Mouse (Mus musculus) monocyte, adult 2 months (primary cell): ENCODE results near the gene Gabarap.
"Not testable (repeated sequence)": the region's sequence is repeated elsewhere in the genome, so short reads cannot be mapped to it uniquely, and the experiment has no call there.

Source experiments
- DNase-seq, 2 experiments: peaks; one replicate each; pipeline ENCODE4 v3.0.0; 2022; ENCODE audit warnings: low spot score in 2 of 2, low read depth in 1 of 2

The Gabarap gene

DNA sequence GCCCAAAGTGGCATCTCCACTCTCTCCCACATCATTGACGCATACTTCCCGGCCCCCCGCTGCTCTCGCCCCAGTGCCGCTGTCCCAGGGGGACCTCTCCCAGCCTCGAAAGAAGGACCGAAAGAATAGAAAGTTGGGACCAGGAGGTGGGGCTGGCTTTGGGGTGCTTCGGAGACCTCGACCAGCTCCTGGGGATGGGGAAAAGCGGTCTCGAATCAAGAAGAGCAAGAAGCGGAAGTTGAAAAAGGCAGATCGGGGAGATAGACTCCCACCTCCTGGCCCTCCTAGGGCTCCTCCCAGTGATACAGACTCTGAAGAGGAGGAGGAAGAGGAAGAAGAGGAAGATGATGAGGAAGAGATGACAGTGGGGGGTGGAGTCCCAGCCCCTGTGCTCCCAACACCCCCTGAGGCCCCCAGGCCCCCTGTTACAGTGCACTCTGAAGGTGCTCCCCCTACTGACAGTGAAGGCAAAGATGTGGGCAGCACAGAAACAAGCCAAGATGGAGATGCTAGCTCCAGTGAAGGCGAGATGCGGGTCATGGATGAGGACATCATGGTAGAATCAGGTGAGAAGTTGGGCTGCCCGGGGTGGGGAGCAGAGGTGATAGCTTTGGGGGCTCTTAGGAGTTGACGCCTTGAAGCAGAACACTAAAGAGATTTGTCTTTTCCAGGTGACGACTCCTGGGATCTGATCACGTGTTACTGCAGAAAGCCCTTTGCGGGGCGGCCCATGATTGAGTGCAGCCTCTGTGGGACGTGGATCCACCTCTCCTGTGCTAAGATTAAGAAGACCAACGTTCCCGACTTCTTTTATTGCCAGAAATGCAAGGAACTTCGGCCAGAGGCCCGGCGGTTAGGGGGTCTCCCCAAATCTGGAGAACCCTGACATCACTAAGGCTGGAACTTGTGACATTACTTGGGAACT lies 7.9 kb downstream of the Gabarap start:
- DNase-seq = no peak

DNA sequence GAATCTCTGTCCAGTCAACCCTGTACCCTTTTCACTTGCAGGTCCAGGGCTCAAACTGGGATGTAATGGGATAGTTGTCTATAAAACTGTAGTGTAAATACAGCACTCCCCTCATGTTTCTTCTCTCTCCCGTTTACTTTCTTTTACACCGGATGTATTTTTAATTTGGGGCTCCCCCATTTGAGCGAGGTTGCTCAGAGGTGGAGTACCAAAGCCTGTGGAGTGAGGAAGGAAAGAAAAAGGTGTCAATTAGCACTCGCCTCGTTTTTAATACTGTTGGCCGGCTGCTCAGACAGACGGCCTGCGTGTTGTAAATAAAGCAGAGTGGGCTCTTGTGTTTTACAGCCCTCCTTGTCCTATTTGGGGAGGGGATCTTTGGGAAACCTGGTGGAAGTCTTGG lies 8.7 kb downstream of the Gabarap start:
- DNase-seq = no peak

DNA sequence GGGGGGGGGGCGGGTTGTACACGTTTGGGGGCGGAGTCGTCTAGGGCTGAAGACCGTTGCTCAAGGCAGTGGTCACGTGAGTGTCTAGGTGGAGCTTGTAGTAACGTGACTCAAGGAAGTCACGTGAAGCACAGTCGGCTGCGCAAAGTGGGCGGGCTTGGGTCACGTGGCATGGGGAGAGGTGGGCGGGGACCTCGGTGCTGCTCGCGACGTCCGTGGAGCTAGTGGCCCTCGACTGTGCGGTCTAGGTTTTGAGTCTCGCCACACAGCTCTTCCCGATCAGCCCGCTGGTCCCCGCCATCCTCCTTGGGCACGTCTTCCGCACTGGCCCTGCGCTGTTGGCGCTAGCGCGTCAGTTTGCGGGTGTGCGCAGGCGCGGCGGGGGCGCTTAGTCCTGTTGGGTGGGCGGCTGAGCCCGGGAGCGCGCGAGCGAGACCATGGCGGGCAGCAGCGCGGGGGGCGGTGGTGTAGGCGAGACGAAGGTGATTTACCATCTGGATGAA lies 9.5 kb downstream of the Gabarap start, which contains the start of gene Dvl2:
Dvl2 (plus strand) TSS at position 200 of the 503 bp plus-strand sequence.
- DNase-seq = peak; percentile 72 to 80

DNA sequence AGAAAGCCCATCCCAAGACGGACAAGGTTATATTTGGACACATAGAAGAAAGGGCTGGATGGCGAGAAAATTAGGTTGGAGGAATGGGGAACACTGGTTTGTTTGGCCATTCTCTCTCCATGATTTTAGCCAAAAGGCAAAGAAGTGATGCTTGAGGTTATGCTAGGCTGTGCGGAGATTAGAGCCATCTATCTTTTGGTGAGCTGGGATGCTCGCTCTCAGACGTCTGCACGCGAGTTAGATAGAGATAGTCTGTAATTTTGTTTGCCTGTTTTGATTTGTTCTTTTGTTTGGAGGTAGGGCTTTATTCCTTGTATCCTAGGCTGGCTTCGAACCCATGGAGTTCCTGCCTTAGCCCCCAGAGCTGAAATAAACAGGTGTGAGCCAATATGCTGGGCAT lies 10.2 kb downstream of the Gabarap start:
- no peak for DNase-seq

DNA sequence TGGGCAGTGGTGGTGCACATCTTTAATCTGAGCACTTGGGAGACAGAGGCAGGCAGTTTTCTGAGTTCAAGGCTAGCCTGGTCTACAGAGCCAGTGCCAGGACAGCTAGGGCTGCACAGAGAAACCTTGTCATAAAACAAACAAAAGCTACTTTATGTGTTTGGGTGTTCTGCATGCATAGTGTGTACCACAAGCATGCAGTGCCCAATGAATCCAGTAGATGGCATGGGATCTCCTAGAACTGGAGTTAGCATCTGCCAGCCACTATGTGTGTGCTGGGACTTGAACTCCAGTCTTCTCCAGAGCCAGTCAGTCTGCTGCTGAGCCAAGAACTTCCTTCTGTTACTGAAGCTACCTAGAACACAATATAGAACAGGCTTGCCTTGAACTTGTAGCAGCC lies 10.9 kb downstream of the Gabarap start:
- DNase-seq = peak in 1 of 2 experiments; percentile 43

DNA sequence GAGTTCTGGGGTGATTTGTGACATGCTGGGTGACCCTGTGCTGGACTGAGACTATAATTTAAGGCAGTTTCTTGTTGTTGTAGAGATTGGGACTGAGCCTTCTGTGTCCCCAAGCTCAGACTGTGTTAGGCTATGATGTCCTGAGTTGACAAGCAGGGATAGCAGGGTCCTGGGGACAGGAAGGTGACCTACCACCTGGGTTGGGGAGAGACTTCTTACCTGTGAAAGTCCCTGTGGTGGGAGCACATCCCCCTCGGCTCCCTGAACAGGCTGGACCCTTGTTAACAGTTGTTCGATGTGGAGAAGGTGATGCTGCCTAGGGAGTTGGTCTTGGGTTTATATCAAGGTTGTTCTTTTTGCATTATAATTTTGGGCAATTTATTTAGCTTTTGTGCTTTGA lies 11.5 kb downstream of the Gabarap start:
- no peak for DNase-seq

DNA sequence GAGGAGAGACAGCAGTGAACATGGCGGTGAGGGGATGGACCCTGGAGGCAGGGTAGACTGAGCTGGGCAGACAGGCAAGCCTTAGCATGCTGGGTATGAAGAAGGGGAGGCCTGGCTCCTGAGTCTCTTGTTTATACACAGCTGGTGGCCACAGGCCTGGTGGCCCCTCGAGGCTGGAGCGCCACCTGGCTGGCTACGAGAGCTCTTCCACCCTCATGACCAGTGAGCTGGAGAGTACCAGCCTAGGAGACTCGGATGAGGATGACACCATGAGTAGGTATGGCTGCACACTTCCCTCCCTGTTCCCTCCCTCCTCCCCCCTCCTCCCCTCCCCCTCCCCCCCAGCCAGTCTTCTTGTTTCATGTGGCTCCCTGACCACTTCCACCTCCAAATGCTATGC lies 14.6 kb downstream of the Gabarap start:
- DNase-seq = no peak

DNA sequence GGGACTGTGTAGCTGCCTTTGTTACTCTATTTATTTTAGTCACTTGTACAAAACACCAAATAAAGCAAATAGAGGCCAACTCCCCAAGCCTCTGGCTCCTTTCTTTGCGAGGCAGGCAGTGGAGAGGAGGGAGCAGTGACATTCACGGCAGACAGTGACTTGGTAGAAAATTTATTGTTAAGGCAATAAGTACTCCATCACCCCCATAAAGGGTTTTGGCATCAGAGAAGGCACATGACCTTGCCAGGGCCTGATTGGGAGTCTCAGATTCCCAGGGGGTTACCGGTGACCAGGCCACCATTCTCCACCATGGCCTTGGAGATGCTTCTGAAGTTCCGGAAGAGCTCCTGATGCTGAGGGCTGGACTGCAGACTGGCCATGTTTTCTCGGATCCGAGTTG lies 19.1 kb downstream of the Gabarap start:
- DNase-seq = no peak

DNA sequence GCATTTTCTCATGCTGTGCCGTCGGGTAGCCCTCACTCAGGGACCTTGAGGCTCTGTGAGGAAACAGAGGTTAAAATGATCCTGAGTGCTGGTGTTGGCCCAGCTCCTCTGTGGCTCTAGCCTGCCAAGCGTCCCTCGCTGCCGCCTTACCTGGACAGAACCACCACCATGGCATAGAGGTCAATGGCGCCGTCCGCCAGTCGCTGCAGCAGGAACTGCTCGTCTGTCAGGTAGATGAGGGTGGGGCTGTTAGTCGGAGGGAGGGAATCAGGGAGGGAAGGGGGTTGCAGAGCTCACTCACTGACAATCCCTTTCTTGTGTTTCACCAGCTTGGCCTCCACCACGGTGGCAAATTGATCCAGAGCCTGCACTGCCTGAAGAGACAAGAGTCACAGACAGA lies 19.6 kb downstream of the Gabarap start:
- DNase-seq = no peak

DNA sequence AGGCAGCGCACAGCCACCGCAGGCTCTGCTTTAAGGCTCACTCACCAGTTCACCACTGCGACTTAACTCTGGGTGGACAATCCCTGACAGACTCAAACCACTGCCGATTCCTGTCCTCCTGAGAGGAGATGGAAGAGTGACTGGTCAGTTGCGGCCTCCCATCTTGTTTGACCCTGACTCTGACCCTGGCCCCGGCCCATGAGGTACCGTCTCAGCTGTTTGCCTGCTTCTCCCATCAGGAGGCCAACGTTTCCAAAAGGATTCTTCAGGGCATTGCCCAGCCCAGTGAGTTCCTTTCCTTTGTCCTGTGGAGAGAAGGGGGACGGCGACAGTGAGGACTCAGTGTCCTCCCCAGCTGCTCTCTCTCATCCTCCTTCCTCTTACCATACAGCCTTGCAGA lies 20.0 kb downstream of the Gabarap start:
- DNase-seq = no peak

DNA sequence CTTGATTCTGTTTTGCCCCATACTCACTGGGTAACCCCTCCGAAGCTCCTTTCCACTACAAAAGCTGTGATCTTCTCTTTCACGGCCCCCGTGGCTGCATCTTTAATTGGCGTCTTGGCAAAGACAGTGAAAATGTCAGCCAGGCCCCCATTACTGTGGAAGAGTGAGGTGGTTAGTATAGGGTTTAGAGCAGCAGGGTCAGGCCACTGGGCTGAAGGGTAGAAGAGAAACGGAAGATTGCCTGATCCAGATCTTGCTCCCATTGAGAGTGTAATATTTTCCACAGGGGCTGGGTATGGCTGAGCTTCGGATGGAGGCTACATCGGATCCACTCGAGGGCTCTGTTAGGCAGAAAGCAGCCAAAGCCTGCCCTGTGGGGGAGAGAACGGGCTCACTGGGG lies 22.0 kb downstream of the Gabarap start:
- DNase-seq = no peak

DNA sequence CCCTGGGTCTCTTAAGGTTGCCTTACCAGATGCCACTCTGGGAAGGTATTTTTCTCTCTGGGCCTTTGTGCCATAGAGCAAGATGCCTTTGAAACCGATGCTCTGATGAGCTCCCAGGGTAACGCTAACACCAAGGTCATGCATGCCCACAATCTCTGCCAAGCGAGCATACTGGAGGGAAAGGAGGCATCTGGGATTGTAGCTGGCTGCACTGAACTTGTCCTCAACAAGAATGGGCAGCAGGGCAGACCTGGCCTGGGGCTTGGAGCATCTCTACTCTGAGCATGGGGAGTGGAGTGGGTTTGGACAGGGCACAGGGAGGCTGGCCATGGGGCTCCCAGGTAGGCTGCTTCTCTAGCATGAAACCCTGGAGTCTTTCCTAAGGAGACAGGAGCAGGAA lies 22.5 kb downstream of the Gabarap start:
- no peak for DNase-seq

DNA sequence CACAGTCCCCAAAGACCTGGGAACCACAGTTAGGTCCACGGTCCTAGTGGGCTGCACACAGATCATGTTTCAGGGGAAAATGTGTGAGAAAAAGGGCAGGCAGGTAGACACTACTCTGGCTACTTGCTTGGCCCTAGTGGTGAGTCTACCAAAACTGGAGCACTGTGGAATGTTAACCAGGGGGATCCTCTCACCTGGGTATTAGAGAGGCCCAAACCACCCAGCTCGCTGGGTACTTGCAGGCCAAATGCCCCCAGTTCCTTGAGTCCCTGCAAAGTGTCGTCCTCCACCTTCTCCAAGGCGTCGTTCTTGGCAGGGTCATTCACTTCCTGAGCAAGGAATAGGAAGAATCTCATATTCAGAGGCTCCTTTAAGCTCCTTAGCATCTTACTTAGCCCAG lies 23.1 kb downstream of the Gabarap start:
- DNase-seq = no peak

DNA sequence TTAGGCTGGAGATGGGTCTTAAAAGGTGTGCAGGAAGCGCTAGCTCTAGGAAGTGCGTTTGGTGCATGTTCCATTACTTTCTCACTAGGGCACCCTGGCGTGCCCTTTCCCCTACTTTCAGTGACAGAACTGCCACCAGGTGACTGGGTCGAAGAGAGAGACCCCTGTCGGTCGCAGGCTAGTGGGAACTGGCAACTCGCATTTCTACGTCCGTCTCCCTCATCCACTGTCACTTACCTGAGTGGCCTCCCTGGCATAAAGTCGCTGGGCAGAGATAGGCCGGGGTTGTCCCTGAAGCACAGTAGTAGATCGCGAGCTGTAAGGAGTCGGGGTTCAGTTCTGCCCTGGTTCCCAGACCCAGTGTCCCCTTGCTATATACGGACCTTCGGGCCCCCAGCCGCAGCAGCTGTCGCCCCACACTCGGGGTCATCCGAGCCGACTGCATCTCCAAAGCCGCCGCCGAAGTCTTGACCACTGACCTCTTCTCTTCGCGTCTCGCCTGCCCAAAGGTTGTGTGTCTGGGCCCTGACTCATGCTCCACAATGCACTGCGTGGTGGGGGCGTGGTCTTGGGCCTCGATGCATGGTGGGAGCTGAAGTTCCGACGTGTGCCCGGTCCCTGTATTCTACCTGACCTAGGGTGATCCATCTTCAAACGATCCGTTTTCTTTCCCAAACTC lies 24.1 kb downstream of the Gabarap start, which contains the start of gene Acadvl:
Acadvl (minus strand) TSS at position 532 of the 679 bp plus-strand sequence.
- DNase-seq = peak; percentile 52 to 65

DNA sequence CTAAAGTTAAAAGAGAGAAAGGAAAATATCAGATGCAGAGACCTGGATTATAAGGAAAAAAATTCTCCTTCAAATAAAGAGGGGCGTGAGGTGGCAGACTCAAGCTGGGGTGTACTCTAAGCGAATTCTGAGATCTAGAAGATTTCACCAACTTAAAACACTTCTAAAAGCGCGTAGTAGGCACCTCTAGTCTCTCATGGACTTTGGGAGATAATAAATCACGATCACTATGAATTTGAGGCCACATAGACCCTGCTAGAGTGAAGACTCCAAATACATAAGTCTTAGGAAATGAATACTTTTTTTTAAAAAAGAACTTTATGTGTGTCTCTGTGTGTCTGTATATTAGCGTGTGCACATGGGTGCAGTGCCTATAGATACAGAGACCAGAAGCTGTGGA lies 24.7 kb downstream of the Gabarap start:
- DNase-seq = no peak

DNA sequence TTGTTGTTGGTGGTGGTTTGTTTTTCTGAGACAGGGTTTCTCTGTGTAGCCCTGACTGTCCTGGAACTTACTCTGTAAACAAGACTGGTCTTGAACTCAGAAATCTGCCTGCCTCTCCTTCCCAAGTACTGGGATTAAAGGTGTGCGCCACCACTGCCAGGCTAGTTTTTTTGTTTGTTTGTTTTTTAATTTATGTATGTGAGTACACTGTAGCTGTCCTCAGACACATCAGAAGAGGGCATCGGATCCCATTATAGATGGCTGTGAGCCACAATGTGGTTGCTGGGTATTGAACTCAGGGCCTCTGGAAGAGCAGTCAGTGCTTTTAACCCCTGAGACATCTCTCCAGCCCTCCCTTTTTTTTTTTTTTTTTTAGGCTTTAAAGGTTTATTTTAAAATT lies 25.2 kb downstream of the Gabarap start:
- DNase-seq = not testable (repeated sequence)

DNA sequence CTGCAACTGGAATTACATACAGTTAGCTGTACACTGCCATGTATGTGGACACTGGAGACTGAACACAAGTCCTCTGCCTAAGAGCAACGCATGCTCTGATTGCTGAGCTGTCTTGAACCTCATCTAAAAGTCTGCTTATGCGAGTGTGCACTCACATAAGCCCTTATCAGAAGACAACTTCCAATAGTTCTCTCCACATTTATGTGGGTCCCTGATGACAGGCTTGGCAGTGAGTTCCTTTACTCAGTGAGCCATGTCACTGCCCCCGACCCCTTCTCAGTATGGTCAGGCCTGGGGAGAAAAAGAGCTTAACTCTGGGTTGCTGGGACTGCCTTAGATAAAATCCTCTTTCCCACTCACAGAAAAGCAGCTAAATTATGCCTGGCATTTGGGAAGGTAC lies 25.7 kb downstream of the Gabarap start, which contains the start of gene Dlg4:
Dlg4 (plus strand) TSS at position 274 of the 400 bp plus-strand sequence.
- DNase-seq = no peak

DNA sequence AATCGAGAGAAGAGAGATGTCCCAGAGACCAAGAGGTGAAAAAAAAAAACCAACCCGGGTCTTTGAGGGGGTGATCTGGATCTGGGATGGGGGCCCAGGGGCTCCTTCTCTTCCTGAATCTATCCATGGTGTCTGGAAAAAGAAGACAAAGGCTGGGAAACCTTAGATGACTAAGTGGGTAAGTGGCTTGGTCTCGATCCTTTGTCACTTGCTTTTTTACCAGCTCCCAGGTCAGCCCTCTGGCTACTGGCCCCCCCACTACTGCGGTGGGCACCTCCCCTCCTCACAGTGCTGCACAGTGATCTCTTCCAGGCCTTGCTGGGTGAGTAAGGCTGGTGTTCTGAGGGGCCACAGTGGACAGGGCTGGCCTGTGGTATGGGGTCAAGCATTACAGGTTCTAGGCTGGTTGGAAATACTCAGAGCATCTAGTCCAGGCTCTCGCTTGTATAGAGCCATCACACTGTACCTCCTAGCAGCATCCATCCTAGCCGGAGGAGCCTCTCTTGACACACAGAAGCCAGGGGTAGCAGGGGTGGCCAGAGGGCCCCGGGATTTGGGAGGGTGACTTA lies 26.3 kb downstream of the Gabarap start:
- no peak for DNase-seq

DNA sequence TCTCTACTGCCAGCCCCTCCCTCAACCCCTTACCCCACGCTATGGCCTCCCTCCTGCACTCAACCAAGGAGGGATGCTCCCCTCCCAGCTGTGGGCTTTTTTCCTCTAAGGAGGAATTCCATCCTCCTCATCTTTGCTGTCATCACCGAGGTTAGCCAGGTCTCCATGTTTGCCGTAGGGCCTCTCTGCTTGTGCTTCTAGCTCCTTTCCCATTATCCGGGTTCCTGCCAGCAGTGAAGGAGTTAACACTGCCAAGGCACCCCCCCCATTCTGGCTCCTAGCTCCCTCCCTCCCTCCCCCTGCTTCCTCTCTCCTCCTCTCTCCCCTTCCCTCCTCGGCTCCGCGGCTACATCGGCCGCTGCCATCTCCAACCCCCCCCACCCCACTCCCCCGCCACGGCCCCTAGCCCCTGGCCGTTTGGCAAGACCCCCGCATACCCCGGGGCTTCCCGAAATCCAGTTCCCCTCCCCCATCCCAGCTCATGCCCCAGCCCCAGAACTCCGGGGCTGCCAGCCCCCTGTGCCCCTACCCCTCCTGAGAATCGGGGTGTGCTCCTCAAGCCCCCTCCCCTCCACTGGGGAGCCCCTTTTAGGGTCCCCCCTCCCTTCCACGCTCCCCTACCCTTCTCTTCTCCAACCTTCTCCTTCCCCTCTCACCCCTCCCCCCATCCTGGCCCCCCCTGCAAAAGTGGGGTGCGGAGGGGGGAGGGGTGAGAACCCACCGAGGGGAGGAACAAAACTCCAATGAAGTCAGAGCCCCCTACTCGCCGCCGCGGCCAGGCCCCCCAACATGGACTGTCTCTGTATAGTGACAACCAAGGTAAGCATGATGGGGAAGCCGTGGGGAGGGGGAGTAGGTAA lies 27.4 kb downstream of the Gabarap start:
- no peak for DNase-seq

DNA sequence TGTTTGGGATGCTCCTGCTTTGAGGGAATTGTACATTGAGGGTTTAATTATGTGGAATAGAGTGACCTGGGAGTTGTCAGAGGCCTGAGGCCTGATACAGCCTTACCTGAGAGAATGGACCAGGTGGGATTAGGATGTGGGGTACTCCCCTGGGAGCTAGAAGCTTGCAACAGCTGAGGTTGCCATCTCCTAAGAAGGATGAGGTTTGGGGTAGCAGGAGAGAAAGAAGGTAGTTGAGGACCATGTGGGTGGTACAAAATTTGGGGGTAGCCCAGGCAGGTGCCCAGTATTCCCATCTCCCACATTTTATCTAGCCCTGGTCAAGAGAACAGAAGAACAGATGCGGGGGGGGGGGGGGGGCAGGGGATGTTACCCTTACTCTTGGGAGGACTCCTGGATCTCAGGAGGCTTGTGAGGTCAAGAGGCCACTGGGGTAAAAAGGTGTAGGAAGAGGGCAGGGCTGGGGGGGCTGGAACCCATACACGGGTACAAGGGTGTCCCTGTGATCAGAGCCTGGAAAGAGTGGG lies 28.6 kb downstream of the Gabarap start:
- no peak for DNase-seq
